Mouse (Mus musculus): ENCODE measurements around the gene Vps54. TPM values are rescaled to one million over a fixed set of nuclear protein-coding genes. Genes with fewer than 3 reads are reported as not detected.

The Vps54 gene
- total and polyA plus RNA-seq, 3 experiments: 13.2 to 16.1 TPM; not detected in 1

GRCm38 (mm10) chr11:21308119-21308518 lies 69.0 kb downstream of the Vps54 start:
- peaks cover 5 to 15% of the 10 kb centered on the region in 2 experiments for H3K36me3 ChIP-seq (ENCODE audit: control insufficient read depth in 1 of 2, insufficient read depth in 2 of 2, low read length in 2 of 2)
- H3K4me1 ChIP-seq (ENCODE audit: control insufficient read depth in 1 of 2, insufficient read depth in 2 of 2, low read length in 2 of 2): peaks cover 2 to 5% of the 10 kb centered on the region in 2 experiments; a peak in 3 of 4 replicates
- H3K27me3 ChIP-seq (ENCODE audit: control insufficient read depth in 1 of 2, insufficient read depth in 2 of 2, low read length in 2 of 2): no peaks in the 10 kb centered on the region
- H3K27ac ChIP-seq (ENCODE audit: control insufficient read depth, low read depth, low read length): no peak overlapping the region
- H3K4me3 ChIP-seq (ENCODE audit: control insufficient read depth in 1 of 2, insufficient read depth in 1 of 2, low read depth in 2 of 2, low read length in 2 of 2): no peak overlapping the region
- H3K79me2 ChIP-seq (ENCODE audit: control insufficient read depth, insufficient read depth, low read length, poor library complexity): no peaks in the 10 kb centered on the region
- H3K9ac ChIP-seq (ENCODE audit: control insufficient read depth, low read depth, low read length, poor library complexity, severe bottlenecking): no peak overlapping the region
- no peaks in the 10 kb centered on the region for H3K9me3 ChIP-seq (replicated peaks; ENCODE audit: insufficient read depth, low read length)
- no peak for TF ChIP-seq GATA1 (IDR thresholded peaks at IDR 0.05; ENCODE audit: low read depth, low read length)
- no peak for TF ChIP-seq POLR2AphosphoS2 (IDR thresholded peaks at IDR 0.05; ENCODE audit: low read length)
- no peak for TF ChIP-seq ZNF384 (IDR thresholded peaks at IDR 0.05; ENCODE audit: low read depth, low read length)
- TF ChIP-seq MAFK (IDR thresholded peaks at IDR 0.05; ENCODE audit: borderline replicate concordance, low read depth, low read length): no peak
- TF ChIP-seq TAL1 (IDR thresholded peaks at IDR 0.05; ENCODE audit: low read length): no peak
- no peak for TF ChIP-seq UBTF (IDR thresholded peaks at IDR 0.05; ENCODE audit: borderline replicate concordance, insufficient read depth, low read depth, low read length)
- no peak for TF ChIP-seq POLR2A (IDR thresholded peaks at IDR 0.05; ENCODE audit: control insufficient read depth in 1 of 2, insufficient read depth in 1 of 2, low read depth in 1 of 2, low read length in 2 of 2, poor library complexity in 1 of 2)
- no peak for TF ChIP-seq RCOR1 (IDR thresholded peaks at IDR 0.05; ENCODE audit: low read depth, low read length)
- TF ChIP-seq JUND (IDR thresholded peaks at IDR 0.05; ENCODE audit: low read depth, low read length): no peak
- peak; percentile 49; the same call in 1 of the 2 replicates for TF ChIP-seq ZC3H11A (IDR thresholded peaks at IDR 0.05; ENCODE audit: low read depth, low read length)
- no peak for TF ChIP-seq ZKSCAN1 (IDR thresholded peaks at IDR 0.05; ENCODE audit: low read depth, low read length)
- TF ChIP-seq NELFE (IDR thresholded peaks at IDR 0.05; ENCODE audit: low read depth, low read length): no peak
- TF ChIP-seq MYB (IDR thresholded peaks at IDR 0.05; ENCODE audit: low read depth, low read length): no peak
- no peak for TF ChIP-seq TCF12 (IDR thresholded peaks at IDR 0.05; ENCODE audit: low read depth, low read length)
- no peak for TF ChIP-seq HCFC1 (IDR thresholded peaks at IDR 0.05; ENCODE audit: low read depth, low read length)
- no peak for TF ChIP-seq TBP (IDR thresholded peaks at IDR 0.05; ENCODE audit: low read depth, low read length)
- TF ChIP-seq SIN3A (IDR thresholded peaks at IDR 0.05; ENCODE audit: low read length): no peak
- TF ChIP-seq BHLHE40 (IDR thresholded peaks at IDR 0.05; ENCODE audit: borderline replicate concordance, low read depth, low read length): no peak
- no peak for TF ChIP-seq MAZ (IDR thresholded peaks at IDR 0.05; ENCODE audit: low read depth, low read length)
- no peak for TF ChIP-seq KAT2A (conservative IDR thresholded peaks at IDR 0.05; ENCODE audit: low read depth, low read length)
- TF ChIP-seq POLR2AphosphoS5 (IDR thresholded peaks at IDR 0.05; ENCODE audit: borderline replicate concordance, low read depth, low read length): no peak
- TF ChIP-seq RAD21 (IDR thresholded peaks at IDR 0.05; ENCODE audit: low read depth, low read length): peak; percentile 87
- TF ChIP-seq CTCF (IDR thresholded peaks at IDR 0.05 in 2 of 3, conservative IDR thresholded peaks at IDR 0.05 in 1 of 3; ENCODE audit: control insufficient read depth in 1 of 3, insufficient read depth in 1 of 3, low read depth in 2 of 3, low read length in 3 of 3, poor library complexity in 1 of 3, severe bottlenecking in 1 of 3): peak; percentile 42 to 82 (median 75)
- TF ChIP-seq MEF2A (IDR thresholded peaks at IDR 0.05; ENCODE audit: extremely low read depth, insufficient replicate concordance, low read depth, low read length, poor library complexity, severe bottlenecking): no peak
- TF ChIP-seq CHD2 (IDR thresholded peaks at IDR 0.05; ENCODE audit: low read length): no peak
- no peak for TF ChIP-seq ETS1 (IDR thresholded peaks at IDR 0.05; ENCODE audit: low read depth, low read length)
- no peak for TF ChIP-seq MAX (IDR thresholded peaks at IDR 0.05; ENCODE audit: low read length)
- TF ChIP-seq USF2 (IDR thresholded peaks at IDR 0.05; ENCODE audit: borderline replicate concordance in 1 of 2, insufficient read depth in 1 of 2, low read depth in 1 of 2, low read length in 2 of 2): no peak
- peak; percentile 91 for TF ChIP-seq MYC (IDR thresholded peaks at IDR 0.05; ENCODE audit: low read depth, low read length)
- TF ChIP-seq SMC3 (IDR thresholded peaks at IDR 0.05; ENCODE audit: low read depth, low read length): peak; percentile 84
- TF ChIP-seq ELF1 (IDR thresholded peaks at IDR 0.05; ENCODE audit: low read depth, low read length): no peak
- peak; percentile 51 for DNase-seq (ENCODE audit: low read depth, low spot score)

Measured in MEL (cell line).